Mouse (Mus musculus): ENCODE data around the gene Mif4gd.

The Mif4gd gene

GRCm38 (mm10) chr11:115613138-115613945 is 573 bp upstream of the Mif4gd start:
- no peak for DNase-seq (ENCODE audit: low spot score in 2 of 2)

DNA sequence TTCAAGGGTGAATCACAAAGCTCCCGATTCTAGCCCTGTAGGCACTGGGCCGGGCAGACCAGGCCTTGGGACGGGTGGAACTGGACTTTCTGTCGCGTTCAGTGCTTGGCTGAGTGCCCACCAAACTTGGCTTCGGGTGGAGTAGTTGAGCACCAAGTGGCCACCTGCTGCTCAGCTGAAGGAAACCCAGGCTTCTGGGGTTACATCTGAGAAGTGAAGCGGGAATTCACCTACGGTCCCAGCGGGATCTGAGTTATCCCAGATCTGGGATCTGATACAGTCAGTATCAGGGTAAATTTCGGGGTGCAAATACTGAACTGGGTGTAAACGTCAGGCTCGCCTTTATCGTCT is 735 bp downstream of the Mif4gd start:
- DNase-seq (ENCODE audit: low spot score in 2 of 2) = peak; percentile 35 to 43

DNA sequence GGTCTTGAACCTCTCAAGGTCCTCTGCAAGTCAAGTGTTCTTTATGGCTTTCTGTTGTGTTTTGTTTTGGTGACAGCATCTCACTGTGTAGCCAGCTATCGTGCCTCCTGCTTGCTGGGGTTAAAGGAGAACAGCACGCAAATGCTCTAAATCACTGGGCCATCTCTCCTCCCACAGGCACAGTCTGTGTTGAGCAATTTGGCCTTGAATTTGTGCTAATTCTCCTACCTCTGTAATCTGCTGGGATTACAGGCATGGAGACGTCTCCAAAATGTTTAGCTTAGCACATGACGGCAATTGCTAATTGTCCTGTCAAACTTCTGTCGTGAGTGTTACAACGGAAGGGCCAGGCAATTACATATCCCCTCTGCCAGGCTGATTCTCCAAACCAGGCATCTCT is 1.6 kb downstream of the Mif4gd start:
- DNase-seq (ENCODE audit: low spot score in 2 of 2) = no peak

DNA sequence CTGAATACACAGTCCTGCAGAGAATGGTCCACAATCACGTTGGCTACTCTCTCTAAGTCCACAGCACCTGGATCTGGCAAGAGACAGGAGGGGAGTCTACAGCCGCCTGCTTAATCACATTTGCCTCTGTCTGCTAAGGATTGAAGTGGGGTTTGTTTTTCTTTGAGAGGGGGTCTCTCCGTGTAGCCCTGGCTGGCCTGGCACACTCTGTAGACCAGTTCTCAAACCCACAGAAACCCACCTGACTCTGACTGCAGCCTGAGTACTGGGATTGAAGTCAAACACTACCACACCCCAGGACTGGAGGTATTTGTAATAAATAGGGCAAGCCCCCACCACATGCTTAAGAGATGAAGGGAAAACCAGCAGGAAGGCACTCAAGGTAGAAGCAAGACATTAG is 3.2 kb downstream of the Mif4gd start:
- DNase-seq (ENCODE audit: low spot score in 2 of 2) = no peak

DNA sequence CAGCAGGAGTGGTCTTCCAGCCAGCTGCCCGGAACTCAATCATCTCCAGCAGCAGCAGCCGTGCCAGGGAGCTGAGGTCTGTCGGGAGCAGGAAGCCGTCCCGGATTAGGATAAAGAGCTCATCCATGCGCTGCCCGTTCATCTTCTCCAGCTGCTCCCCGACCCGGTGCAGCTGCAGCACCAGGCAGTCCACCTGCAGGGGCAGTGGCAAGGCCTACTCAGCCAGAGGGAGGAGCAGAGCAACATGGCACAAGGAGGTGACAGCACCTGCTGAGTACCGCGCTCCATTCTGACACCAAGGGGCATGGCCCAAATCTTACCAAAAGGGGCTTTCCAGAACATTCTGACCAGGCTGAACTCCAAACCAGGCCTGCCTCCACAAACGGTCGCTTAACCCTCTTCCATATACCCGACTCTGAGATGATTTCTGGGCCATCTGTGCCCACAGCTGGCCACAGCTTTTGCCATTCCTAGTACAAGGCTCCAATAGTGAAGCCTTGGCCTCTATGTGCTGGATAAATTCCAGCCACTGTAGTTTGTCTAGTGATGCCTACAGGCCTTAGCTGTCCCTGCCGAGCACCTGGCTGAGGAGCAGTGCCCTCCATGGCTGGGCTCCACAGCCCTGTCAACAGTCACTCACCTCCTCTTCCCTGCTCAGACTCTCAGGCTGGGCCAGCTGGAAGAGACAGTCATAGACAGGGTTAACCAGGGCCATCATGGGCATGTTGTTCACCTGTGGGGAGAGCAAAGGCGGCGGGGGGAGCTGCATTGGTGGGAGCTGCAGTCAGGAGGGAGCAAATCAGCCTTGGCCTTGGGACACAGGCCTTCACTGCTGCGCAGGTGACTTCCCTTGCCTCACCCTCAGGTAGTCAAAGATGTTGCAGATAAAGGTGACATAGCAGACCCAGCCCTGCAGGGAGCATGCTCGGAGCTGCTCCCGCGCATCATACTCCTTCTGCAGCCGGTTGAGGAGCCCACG is 4.1 kb downstream of the Mif4gd start:
- DNase-seq (ENCODE audit: low spot score in 2 of 2) = no peak

GRCm38 (mm10) chr11:115606733-115607132 is 6.0 kb downstream of the Mif4gd start:
- DNase-seq (ENCODE audit: low spot score in 2 of 2) = no peak

DNA sequence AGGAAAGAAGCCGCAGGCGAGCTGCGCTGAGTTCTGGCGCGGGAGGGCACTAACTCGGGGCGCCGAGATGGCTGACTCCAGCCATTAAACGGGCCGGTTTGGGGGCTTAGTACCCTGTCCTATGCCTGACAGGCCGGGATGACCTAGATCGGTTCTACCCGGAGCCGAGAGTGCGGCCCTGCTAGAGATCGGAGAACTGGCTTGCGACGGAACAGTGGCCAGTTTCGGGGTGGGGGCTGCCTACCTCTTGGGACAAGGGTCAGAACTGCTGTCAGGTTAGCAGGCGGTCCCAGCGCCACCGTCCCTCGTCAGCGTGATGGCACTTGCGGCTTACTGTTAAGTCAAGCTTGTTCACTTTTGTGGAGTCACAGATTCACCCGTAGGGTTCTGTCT is 8.5 kb downstream of the Mif4gd start:
- DNase-seq (ENCODE audit: low spot score in 2 of 2) = no peak

DNA sequence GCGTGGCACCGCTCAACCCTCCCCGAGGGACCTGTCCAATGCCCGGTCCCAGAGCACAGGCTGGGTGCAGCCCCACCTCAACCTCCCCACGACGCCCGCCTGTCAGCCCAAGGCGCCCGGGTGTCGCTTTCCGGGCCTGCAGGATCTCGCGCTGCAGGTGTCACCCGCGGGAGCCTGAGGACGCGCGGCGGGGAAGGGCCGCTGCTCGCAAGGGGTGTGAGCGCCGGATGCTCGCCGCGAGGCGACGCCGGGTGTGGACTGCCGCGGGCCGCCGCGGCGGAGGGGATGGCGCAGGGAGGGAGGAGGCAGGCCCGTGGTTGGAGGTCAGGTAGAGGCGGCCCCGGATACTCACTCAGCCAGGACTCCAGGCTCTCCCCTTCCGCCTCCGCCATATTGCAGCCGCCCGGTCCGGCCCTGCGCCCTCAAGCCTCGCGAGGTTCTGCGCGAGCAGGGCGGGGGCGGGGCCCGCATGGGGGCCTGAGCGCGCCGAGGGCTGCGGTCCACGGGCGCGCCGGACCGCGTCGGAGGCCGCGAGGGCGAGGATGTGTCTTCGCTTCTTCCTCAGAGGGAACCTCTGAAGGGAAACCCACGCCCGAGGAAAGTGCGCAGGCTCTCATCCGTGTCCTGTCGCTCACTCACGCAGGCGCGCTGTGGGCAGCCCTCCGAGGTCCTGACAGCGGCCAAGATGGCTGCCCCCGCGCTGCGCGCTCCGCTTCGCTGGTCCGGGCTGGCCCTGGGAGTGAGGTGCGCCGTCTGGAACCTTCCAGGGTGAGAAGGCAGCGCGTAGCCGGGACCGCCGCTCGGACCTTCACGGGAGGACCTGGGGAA is 9.1 kb downstream of the Mif4gd start, which contains the start of the genes Mrps7 and Gga3:
Gene Mrps7, plus strand, starts transcription at position 450 of the 828 bp plus-strand sequence.
Gene Gga3, minus strand, starts transcription at position 576 of the 828 bp plus-strand sequence.
- DNase-seq (ENCODE audit: low spot score in 2 of 2) = peak; percentile 81 to 85

DNA sequence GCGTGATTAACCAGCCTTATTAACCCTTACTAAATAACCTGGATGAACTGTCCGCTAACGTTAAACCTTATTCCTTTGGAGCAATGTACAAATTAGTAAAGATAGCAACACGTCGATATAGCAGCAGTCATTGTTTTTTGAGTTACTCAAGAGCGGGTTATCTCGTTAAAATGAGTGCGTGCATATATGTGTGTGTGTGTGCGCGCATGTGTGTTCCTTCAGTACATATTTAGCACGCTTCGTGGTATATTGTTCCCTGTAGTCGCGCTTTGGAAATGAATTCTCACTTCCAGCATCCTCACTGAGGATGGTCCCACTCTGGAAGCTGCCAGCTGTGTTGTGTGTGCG is 9.7 kb downstream of the Mif4gd start:
- DNase-seq (ENCODE audit: low spot score in 2 of 2) = no peak

DNA sequence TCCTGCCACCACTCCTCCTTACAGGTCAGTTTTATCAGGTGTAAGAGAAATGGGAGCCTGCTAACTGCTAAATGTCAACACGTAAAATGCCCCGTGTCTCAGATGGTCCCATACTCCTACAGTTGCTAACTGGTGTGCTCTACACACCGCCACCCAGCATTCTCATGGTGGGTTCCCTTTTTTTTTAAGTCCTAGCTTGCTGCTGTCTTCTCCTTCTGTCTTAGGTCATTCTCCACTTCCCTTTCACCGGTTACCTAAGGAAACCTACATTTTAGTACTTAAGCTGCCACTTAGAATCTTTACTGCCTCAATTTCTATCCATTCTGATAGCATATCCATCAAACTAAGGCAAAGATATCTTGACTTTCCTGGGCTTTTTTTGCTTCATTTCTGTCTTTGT is 11.6 kb downstream of the Mif4gd start:
- DNase-seq (ENCODE audit: low spot score in 2 of 2) = no peak

DNA sequence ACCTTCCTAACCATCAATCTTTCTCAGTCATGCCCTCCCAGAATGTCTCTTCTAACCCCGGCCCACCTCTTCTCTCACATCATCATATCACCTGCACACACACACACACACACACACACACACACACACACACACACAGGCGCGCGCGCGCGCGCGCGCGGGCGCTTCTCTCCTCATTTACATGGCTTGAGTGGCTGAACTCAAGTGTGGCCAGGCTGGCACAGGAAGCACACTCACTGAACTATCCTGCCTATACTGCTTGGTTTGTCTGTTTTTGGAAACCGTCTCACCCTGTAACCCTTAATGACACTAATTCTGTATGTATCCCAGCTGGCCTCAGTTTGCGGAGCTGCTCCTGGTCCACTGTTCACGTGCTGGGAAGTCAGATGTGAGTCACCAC is 12.0 kb downstream of the Mif4gd start:
- no peak for DNase-seq (ENCODE audit: low spot score in 2 of 2)

- no peak for DNase-seq (ENCODE audit: low spot score in 2 of 2)
These were observed 13.0 kb downstream of the Mif4gd start for GRCm38 (mm10) chr11:115599722-115600121.

DNA sequence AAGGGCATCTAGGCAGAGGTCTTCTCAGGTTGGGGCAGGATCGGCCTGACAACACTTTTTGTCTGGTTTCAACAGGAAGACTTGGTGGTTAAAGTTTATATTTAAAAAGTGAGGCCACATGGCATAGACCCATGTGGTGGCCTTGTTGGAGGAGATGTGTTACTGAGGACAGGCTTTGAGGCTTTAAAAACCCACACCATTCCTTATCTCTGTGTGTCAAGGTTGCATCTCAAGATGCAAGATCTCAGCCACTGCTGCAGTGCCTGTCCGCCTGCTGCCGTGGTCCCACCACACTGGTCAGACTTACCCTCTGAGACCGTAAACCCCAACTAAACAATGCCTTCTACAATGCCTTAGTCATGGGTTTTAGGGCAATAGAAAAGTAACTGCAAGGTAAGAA is 14.5 kb downstream of the Mif4gd start:
- no peak for DNase-seq (ENCODE audit: low spot score in 2 of 2)

DNA sequence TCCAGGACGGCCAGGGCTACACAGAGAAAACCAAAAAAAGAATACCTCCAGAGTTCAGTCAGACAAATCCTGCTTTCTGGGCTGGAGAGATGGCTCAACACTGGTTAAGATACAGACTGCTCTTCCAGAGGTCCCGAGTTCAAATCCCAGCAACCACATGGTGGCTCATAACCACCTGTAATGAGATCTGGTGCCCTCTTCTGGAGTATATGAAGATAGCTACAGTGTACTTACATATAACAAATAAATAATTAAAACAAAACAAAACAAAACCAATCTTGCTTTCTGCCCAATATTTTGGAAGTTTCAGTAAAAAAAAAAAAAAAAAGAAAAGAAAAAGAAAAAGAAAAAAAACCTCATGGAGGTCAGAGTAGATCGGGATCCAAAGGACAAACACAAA is 17.6 kb downstream of the Mif4gd start:
- no peak for DNase-seq (ENCODE audit: low spot score in 2 of 2)

DNA sequence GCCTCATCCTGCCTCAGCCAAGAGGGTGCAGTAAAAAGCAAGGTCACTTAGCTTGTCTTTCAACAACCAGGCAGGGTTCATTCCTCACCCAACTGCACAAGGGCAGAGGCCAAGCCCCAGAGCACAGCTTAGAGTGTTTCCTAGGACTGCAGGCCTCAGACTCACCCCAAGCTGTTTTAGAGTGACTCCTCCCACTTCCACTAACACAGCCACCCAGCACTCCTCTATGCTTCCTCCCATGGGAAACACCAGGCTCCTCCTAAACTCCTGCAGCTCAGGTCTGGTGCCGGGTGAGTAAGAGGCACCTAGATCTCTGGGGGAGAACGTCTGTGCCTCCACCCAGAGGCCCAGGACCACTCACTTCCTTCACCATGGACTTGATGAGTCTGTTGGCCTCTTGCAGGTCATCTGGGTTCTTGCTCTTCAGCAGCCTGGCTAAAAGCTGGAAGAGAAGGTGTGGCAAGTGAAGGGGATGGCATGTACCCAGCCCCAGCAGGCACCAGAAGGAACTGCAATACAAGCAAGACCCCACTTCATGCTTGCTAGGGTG is 22.2 kb downstream of the Mif4gd start:
- no peak for DNase-seq (ENCODE audit: low spot score in 2 of 2)

- DNase-seq (ENCODE audit: low spot score in 2 of 2) = no peak
These were observed 24.8 kb downstream of the Mif4gd start for GRCm38 (mm10) chr11:115587984-115588383.

DNA sequence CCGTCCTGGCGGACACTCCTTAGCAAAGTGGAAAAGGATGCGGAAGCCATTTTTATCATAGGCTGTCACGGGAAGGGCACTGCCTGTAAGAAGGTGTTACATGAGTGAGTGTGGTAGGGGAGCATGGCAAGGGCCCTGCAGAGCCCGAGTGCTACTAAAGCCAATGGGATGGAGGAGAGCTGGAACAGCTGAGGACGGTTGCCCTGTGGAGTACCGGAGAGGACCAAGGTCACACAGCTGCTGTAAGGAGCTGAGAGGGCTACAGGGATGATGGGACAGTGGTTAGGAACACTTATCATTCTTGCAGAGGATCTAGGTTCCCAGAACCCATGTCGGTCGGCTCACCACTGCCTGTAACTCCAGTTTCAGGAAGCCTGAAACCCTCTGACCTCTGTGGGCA is 26.4 kb downstream of the Mif4gd start:
- DNase-seq (ENCODE audit: low spot score in 2 of 2) = no peak

DNA sequence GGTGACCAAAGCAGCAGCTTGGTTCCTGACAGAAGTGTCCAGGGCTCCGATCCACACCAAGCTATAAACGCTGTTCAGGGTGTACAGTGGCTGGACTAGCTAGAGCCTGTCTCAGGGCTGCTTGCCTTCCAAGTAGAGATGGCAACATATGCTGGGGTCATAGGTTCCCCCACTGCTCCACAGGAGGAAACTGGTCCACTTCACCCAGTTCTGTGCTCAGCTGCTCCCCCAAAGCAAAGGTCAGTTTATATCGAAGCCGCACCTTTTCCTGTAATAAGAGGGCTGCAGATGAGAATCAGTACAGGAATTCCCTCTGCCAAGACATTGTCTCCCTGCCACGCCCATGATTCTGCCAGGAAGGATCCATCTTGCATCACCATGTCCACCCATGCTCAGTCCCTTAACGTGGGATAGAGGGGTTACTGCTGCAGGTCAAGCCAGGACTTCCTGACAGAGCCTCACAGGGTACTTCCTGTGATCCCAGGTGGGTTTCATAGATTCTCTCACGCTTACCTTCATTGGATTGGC is 27.1 kb downstream of the Mif4gd start:
- DNase-seq (ENCODE audit: low spot score in 2 of 2) = no peak

DNA sequence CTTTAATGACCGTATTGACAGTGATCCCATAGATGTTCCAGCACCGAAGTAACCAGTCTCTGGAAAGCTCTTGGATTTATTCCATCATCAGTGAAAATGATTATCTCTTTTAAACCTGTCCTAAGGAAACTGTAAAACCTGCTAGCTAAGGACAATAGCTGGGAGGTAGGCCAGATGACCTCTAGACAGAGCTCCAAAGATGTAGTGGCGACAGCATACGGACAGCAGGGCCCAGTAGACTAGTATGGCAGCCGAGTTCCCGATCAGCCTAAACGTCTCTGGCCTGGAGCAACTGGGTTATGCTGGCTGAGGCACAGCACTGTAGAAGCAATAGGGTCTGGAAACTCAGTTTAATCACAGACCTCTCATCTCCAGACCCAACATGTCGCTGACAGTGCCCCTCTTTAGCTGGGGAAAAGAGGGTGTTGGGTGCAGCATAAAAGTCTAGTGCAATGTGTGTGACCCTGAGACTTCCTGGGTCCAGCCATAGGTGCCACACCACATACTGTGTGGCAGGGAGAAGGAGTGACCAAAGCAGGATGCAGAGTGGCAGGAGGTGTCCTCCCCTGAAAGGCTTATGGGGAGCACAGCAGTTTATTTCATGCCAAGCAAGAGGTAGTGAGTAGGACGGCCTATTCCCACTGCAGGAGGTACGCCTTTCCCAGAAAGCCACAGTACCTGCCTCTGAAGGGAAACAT is 28.2 kb downstream of the Mif4gd start:
- no peak for DNase-seq (ENCODE audit: low spot score in 2 of 2)

DNA sequence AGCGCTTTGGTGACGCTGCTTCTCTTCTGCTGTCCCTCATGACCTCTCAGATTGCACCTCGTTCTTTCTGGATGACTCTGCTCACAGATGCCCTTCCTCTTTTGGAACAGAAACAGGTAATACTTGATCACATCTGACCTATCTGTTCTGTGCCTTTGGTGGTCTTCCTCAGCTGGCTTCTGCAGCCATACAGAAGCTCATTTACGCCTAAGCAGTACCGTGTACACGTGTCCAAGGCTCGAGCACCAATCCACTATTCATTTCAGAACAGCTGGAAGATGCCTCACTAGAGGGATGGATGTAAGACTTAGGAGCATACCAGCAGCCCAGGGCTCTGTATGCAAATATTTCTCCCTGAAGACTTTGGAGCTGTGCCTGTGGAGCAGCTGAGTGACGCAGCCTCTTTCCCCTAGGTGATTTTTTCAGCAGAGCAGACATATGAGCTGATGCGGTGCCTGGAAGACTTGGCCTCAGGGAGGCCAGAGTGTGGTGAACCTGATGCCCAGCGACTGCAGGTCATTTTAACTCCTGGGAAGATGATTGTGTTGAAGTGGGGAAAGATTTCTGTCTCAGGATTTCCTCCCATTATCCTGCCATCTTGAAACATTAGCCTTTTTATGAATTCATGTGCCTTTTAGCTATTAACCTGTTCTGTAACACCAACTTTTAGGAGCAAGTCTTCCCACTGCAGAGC is 29.7 kb downstream of the Mif4gd start:
- DNase-seq (ENCODE audit: low spot score in 2 of 2) = no peak
